Mouse (Mus musculus) lung, postnatal 0 days (tissue): ENCODE results near the gene Egln3. TPM values are rescaled to one million over a fixed set of nuclear protein-coding genes. Genes with fewer than 3 reads are reported as not detected.

ENCODE experiments used
- ATAC-seq: fragments of 200-750 bp; cut with Nextera tagmentation; 2 replicates; pipeline ENCODE4 v1.8.0; 2017; ENCODE audit warnings: moderate library complexity
- DNase-seq: peaks from one replicate; pipeline ENCODE4 v3.0.0-alpha.2; 2016; ENCODE audit warnings: low spot score
- H3K27ac ChIP-seq: fragments of 300-500 bp; sonication (generic); 2 replicates; pipeline ENCODE4 v1.5.1; 2014; ENCODE audit warnings: antibody characterized with exemption, mild to moderate bottlenecking, low read length, mixed read lengths
- H3K27me3 ChIP-seq: fragments of 300-500 bp; sonication (generic); replicated peaks from 2 replicates; pipeline ENCODE4 v1.6.1; 2014; ENCODE audit warnings: low read length, mixed read lengths; ENCODE audit not compliant: insufficient read depth
- H3K36me3 ChIP-seq: fragments of 300-500 bp; sonication (generic); 2 replicates; pipeline ENCODE4 v1.6.1; 2014; ENCODE audit warnings: low read length, mixed read lengths; ENCODE audit not compliant: insufficient read depth
- H3K4me1 ChIP-seq: fragments of 300-500 bp; sonication (generic); 2 replicates; pipeline ENCODE4 v1.6.1; 2014; ENCODE audit warnings: antibody characterized with exemption, low read depth, low read length, mixed read lengths; ENCODE audit not compliant: insufficient read depth
- H3K4me2 ChIP-seq: fragments of 300-500 bp; sonication (generic); replicated peaks from 2 replicates; pipeline ENCODE4 v1.6.1; 2014; ENCODE audit warnings: low read depth, mild to moderate bottlenecking, low read length, moderate library complexity, mixed read lengths
- H3K4me3 ChIP-seq: fragments of 300-500 bp; sonication (generic); 2 replicates; pipeline ENCODE4 v1.5.1; 2014; ENCODE audit warnings: low read depth, low read length
- H3K9ac ChIP-seq: fragments of 300-500 bp; sonication (generic); replicated peaks from 2 replicates; pipeline ENCODE4 v1.6.1; 2014; ENCODE audit warnings: low read depth, mild to moderate bottlenecking
- H3K9me3 ChIP-seq: fragments of 300-500 bp; sonication (generic); 2 replicates; pipeline ENCODE4 v1.6.1; 2016; ENCODE audit warnings: low read length, mixed read lengths
- CTCF ChIP-seq: IDR thresholded peaks from 2 replicates; pipeline ENCODE4 v1.5.1; 2016; ENCODE audit warnings: antibody characterized with exemption, mild to moderate bottlenecking
- EP300 ChIP-seq: IDR thresholded peaks from 2 replicates; pipeline ENCODE4 v1.6.1; 2016; ENCODE audit warnings: antibody characterized with exemption, mild to moderate bottlenecking, control low read depth
- WGBS: fragments of 180-500 bp; shearing (Covaris S2); extraction: QIAGEN DNeasy Blood & Tissue Kit; methylation state at CpG from one replicate; pipeline ENCODE4 v1.1.7; 2014; 5-methylcytosine and 5-hydroxymethylcytosine counted together
- polyA plus RNA-seq: library from polyadenylated mRNA; unstranded; fragments of >200 nt; fragmentation: Nextera tagmentation; extraction: Ambion mirVana; gene quantifications from 2 replicates; pipeline ENCODE4 v1.2.1, GENCODE M21; 2015

The Egln3 gene
- polyA plus RNA-seq, 1 experiment from 2014 or later: 5.2 TPM

GRCm38 (mm10) chr12:54178323-54178722 lies 25.3 kb downstream of the Egln3 start:
- ATAC-seq: no peak
- no peak overlapping the region for H3K9ac ChIP-seq
- no peaks in the 10 kb centered on the region for H3K27me3 ChIP-seq
- no peak for TF ChIP-seq EP300
- TF ChIP-seq CTCF: no peak
- peaks cover 22% of the 10 kb centered on the region for H3K36me3 ChIP-seq
- no peaks in the 10 kb centered on the region for H3K4me1 ChIP-seq
- H3K4me3 ChIP-seq: no peak overlapping the region
- 80% methylated on average over 3 of the region's 3 CpGs for WGBS
- no peaks in the 10 kb centered on the region for H3K9me3 ChIP-seq
- no peak overlapping the region for H3K27ac ChIP-seq
- no peak overlapping the region for H3K4me2 ChIP-seq
- DNase-seq: no peak

GRCm38 (mm10) chr12:54168786-54169185 lies 34.9 kb downstream of the Egln3 start:
- Histone ChIP-seq H3K27ac (no peak overlapping the region), H3K9ac (no peak overlapping the region), H3K4me3 (no peak overlapping the region), H3K27me3 (no peaks in the 10 kb centered on the region), H3K4me2 (no peak overlapping the region), H3K36me3 (no peaks in the 10 kb centered on the region), H3K9me3 (no peaks in the 10 kb centered on the region), H3K4me1 (0 out of 2 replicates have a peak, but pooled peaks cover 5% of the 10 kb centered on the region)
- no peak for ATAC-seq
- peak; percentile 9 for DNase-seq
- no peak for TF ChIP-seq CTCF
- TF ChIP-seq EP300: no peak
- 73% methylated on average over 4 of the region's 4 CpGs for WGBS

GRCm38 (mm10) chr12:54167737-54168136 lies 35.9 kb downstream of the Egln3 start:
- Histone ChIP-seq H3K4me1 (0 out of 2 replicates have a peak, but pooled peaks cover 5% of the 10 kb centered on the region), H3K4me2 (no peak overlapping the region), H3K27me3 (no peaks in the 10 kb centered on the region), H3K27ac (no peak overlapping the region), H3K9ac (no peak overlapping the region), H3K9me3 (no peaks in the 10 kb centered on the region), H3K4me3 (no peak overlapping the region), H3K36me3 (no peaks in the 10 kb centered on the region)
- no peak for DNase-seq
- WGBS: 95% methylated on average over 6 of the region's 6 CpGs
- ATAC-seq: no peak
- TF ChIP-seq CTCF: peak; percentile 53
- no peak for TF ChIP-seq EP300

GRCm38 (mm10) chr12:54164724-54165050 lies 39.0 kb downstream of the Egln3 start:
- no peak overlapping the region for H3K4me3 ChIP-seq
- peak; percentile 58 for DNase-seq
- no peak overlapping the region for H3K4me2 ChIP-seq
- 38% methylated on average over 6 of the region's 6 CpGs for WGBS
- TF ChIP-seq CTCF (no peak), EP300 (no peak)
- peak; percentile 39 for ATAC-seq
- H3K9me3 ChIP-seq: no peaks in the 10 kb centered on the region
- no peaks in the 10 kb centered on the region for H3K27me3 ChIP-seq
- H3K27ac ChIP-seq: no peak overlapping the region
- no peaks in the 10 kb centered on the region for H3K36me3 ChIP-seq
- 0 out of 2 replicates have a peak, but pooled peaks cover 5% of the 10 kb centered on the region for H3K4me1 ChIP-seq
- no peak overlapping the region for H3K9ac ChIP-seq

- Histone ChIP-seq H3K4me2 (no peak overlapping the region), H3K4me3 (no peak overlapping the region), H3K27me3 (no peaks in the 10 kb centered on the region), H3K9ac (no peak overlapping the region), H3K36me3 (no peaks in the 10 kb centered on the region), H3K9me3 (no peaks in the 10 kb centered on the region), H3K27ac (no peak overlapping the region), H3K4me1 (0 out of 2 replicates have a peak, but pooled peaks cover 5% of the 10 kb centered on the region)
- ATAC-seq: peak; percentile 82
- peak; percentile 74 for TF ChIP-seq EP300
- no peak for TF ChIP-seq CTCF
- WGBS: 38% methylated on average over 9 of the region's 9 CpGs
- peak; percentile 93 for DNase-seq
These were observed 39.5 kb downstream of the Egln3 start for GRCm38 (mm10) chr12:54164040-54164723.

GRCm38 (mm10) chr12:54163166-54163565 lies 40.5 kb downstream of the Egln3 start:
- Histone ChIP-seq H3K9me3 (no peaks in the 10 kb centered on the region), H3K36me3 (no peaks in the 10 kb centered on the region), H3K4me3 (peak overlapping the region; percentile 23; the same call in 1 of the 2 replicates), H3K9ac (no peak overlapping the region), H3K27ac (peak overlapping the region; percentile 52; the same call in 1 of the 2 replicates), H3K4me1 (0 out of 2 replicates have a peak, but pooled peaks cover 5% of the 10 kb centered on the region), H3K27me3 (no peaks in the 10 kb centered on the region), H3K4me2 (peak overlapping the region; percentile 61)
- no peak for TF ChIP-seq EP300
- TF ChIP-seq CTCF: no peak
- DNase-seq (peak; percentile 32), ATAC-seq (no peak)
- 9% methylated on average over 4 of the region's 4 CpGs for WGBS
